Mouse (Mus musculus): ENCODE results near the gene Usp15.

DNA sequence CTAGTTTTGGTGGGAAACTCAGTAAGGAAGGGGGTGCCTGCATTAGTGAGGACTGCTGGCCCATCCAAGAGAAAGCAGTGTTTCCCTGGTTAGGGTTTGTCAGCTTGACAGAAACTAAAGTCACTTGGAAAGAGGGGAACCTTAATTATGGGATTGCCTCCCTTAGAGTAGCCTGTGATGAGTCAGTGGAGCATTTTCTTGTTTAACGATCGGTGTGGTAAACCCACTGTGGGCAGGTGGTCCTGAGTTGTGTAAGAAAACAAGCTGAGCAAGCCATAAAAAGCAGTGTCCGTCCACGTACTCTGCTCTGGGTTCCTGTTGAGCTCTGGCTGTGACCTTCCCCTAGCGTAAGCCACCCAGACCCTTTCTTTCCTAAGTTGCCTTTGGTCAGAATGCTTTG is 1.4 kb upstream of the Usp15 start:
- TF ChIP-seq CTCF (IDR thresholded peaks at IDR 0.05; ENCODE audit: low read depth, low read length) (no peak), POLR2A (IDR thresholded peaks at IDR 0.05; ENCODE audit: extremely low read depth, insufficient read depth, low read length) (no peak)

Measured in liver, adult 2 months (tissue).